Mouse (Mus musculus) liver, adult 2 months (tissue): ENCODE measurements at regions not wholly inside any gene's neighbourhood (a gene's known extent, or its start where the extent isn't known, plus 50 kb on each side); places are given as distances from the start of the nearest gene placed in this dataset.

Source experiments
- CTCF ChIP-seq: fragments of 200-500 bp; IDR thresholded peaks from 2 replicates; pipeline ENCODE4 v1.5.1; 2011; ENCODE audit warnings: low read depth, low read length, control low read depth
- POLR2A ChIP-seq: fragments of 200-500 bp; IDR thresholded peaks from 2 replicates; pipeline ENCODE4 v1.6.1; 2011; ENCODE audit warnings: low read length, control low read depth; ENCODE audit not compliant: insufficient read depth; ENCODE audit errors: extremely low read depth

GRCm38 (mm10) chr19:37831406-37831805 is 133.8 kb downstream of the Cyp26a1 start:
- TF ChIP-seq CTCF (no peak), POLR2A (no peak)
